Mouse (Mus musculus) small intestine, adult 2 months (tissue): ENCODE results near the gene BC051142. TPM values are rescaled to one million over a fixed set of nuclear protein-coding genes. Genes with fewer than 3 reads are reported as not detected.

Experiments
- H3K27ac ChIP-seq: fragments of 200-500 bp; 2 replicates; pipeline ENCODE4 v1.5.1; 2012; ENCODE audit warnings: low read depth, low read length, control low read depth, inconsistent platforms; ENCODE audit not compliant: insufficient read depth
- H3K27me3 ChIP-seq: fragments of 200-500 bp; 2 replicates; pipeline ENCODE4 v1.6.1; 2012; ENCODE audit warnings: mild to moderate bottlenecking, moderate library complexity, low read length, inconsistent platforms; ENCODE audit not compliant: control insufficient read depth, insufficient read depth
- H3K36me3 ChIP-seq: fragments of 200-500 bp; 2 replicates; pipeline ENCODE4 v1.6.1; 2012; ENCODE audit warnings: mild to moderate bottlenecking, low read length, control low read depth, inconsistent platforms; ENCODE audit not compliant: control insufficient read depth, insufficient read depth
- H3K4me1 ChIP-seq: fragments of 200-500 bp; 2 replicates; pipeline ENCODE4 v1.6.1; 2012; ENCODE audit warnings: low read length, inconsistent platforms, mixed read lengths; ENCODE audit not compliant: control insufficient read depth, insufficient read depth, insufficient read length
- H3K4me3 ChIP-seq: fragments of 200-500 bp; 2 replicates; pipeline ENCODE4 v1.5.1; 2012; ENCODE audit warnings: low read depth, mild to moderate bottlenecking, control low read depth, inconsistent platforms, low read length, moderate library complexity
- CTCF ChIP-seq: fragments of 200-500 bp; IDR thresholded peaks from 2 replicates; pipeline ENCODE4 v1.5.1; 2012; ENCODE audit warnings: low read depth, mild to moderate bottlenecking, control low read depth, inconsistent platforms, low read length, moderate library complexity, mixed read lengths; ENCODE audit not compliant: insufficient replicate concordance, insufficient read length; ENCODE audit errors: extremely low read depth
- POLR2A ChIP-seq: fragments of 200-500 bp; IDR thresholded peaks from 2 replicates; pipeline ENCODE4 v1.6.1; 2012; ENCODE audit warnings: low read depth, mild to moderate bottlenecking, control low read depth, inconsistent platforms, low read length, moderate library complexity
- WGBS: fragments of 180-500 bp; shearing (Covaris S2); methylation state at CpG from one replicate; pipeline ENCODE4 v1.1.7; 2018; 5-methylcytosine and 5-hydroxymethylcytosine counted together
- polyA plus RNA-seq: library from polyadenylated mRNA; depleted of rRNA; stranded (reverse); fragments of >200 nt; gene quantifications from 2 replicates; pipeline ENCODE4 v1.2.3, GENCODE M21; 2012

BC051142 gene
- polyA plus RNA-seq, 1 experiment = not detected

DNA sequence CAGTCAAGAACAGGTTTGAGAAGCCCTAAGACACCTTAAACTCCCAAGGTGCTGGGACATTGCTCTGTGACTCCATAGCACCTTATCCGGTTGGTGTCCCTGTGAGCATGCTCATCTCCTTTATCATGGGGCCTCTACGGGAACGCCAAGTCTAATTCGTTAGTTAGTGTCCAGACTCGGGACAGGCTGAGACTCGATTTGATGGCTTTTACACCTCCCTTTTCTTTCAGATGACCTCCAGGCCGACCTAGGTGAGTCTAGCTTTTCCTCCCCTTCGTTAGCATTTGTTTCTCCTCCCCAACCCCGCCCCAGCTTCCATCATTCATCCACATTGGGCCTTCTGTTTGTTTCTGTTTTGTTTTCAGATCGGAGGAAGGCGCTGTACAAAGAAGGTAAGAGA is 16.7 kb upstream of the BC051142 start:
- Histone ChIP-seq H3K27ac (no peak overlapping the region), H3K36me3 (peaks cover 50% of the 10 kb centered on the region), H3K27me3 (no peaks in the 10 kb centered on the region), H3K4me3 (no peak overlapping the region), H3K4me1 (peaks cover 3% of the 10 kb centered on the region)
- no peak for TF ChIP-seq POLR2A
- no peak for TF ChIP-seq CTCF
- WGBS = 78% methylated on average over 11 of the region's 11 CpGs

DNA sequence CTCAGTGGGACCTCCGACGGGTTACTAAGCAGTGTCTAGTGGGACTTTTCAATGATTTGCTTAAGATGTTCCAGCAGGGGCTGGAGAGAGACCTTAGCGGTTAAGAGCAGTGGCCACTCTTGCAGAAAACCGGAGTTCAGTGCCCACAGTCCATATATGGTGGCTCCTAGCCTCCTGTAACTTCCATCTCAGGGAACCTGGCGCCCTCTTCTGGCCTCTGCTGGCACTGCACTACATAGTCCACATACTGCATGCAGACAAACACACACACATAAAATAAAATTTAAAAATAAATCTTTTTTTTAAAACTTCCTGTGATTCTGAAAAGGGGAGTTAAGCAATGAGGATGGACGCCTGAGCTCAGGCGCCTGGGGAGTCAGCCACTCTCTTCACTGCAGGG is 15.4 kb upstream of the BC051142 start:
- WGBS = 84% methylated on average over 7 of the region's 7 CpGs
- peaks cover 3% of the 10 kb centered on the region for H3K4me1 ChIP-seq
- no peaks in the 10 kb centered on the region for H3K27me3 ChIP-seq
- H3K4me3 ChIP-seq = no peak overlapping the region
- H3K36me3 ChIP-seq = peaks cover 50% of the 10 kb centered on the region
- H3K27ac ChIP-seq = no peak overlapping the region
- TF ChIP-seq POLR2A = no peak
- TF ChIP-seq CTCF = peak; percentile 64; the same call in 1 of the 2 replicates

GRCm38 (mm10) chr17:34384699-34385098 is 13.9 kb upstream of the BC051142 start:
- Histone ChIP-seq H3K36me3 (peaks cover 45% of the 10 kb centered on the region), H3K4me1 (no peaks in the 10 kb centered on the region), H3K4me3 (no peak overlapping the region), H3K27ac (no peak overlapping the region), H3K27me3 (no peaks in the 10 kb centered on the region)
- whole genome bisulfite sequencing = 64% methylated on average over 3 of the region's 3 CpGs
- TF ChIP-seq CTCF = no peak
- TF ChIP-seq POLR2A = no peak

DNA sequence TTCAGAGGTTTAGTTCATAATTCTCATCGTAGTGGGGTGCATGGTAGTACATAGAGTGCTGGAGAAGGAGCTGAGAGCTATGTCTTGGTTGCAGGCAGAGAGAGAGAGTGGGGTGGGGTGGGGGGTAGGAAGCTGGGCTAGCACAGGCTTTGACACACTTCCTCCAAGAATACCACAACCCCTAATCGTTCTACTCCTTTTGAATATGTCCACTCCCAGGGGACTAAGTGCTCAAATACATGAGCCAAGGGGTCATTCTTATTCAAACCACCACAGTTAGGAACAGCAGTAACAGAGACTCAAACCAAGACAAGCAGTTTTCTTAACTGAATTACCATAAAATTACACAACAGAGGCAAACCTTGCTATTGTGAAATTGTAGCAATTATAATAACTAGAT is 12.0 kb upstream of the BC051142 start:
- no peaks in the 10 kb centered on the region for H3K4me1 ChIP-seq

GRCm38 (mm10) chr17:34388513-34388912 is 10.1 kb upstream of the BC051142 start:
- no peak overlapping the region for H3K27ac ChIP-seq
- no peaks in the 10 kb centered on the region for H3K27me3 ChIP-seq
- peaks cover 15% of the 10 kb centered on the region for H3K36me3 ChIP-seq
- WGBS = 40% methylated on average over 4 of the region's 4 CpGs
- TF ChIP-seq POLR2A = no peak
- peak; percentile 65; the same call in 1 of the 2 replicates for TF ChIP-seq CTCF
- no peak overlapping the region for H3K4me3 ChIP-seq
- H3K4me1 ChIP-seq = no peaks in the 10 kb centered on the region

More for the DNA sequence above, 12.0 kb upstream of the BC051142 start:
- H3K27ac ChIP-seq = no peak overlapping the region
- H3K27me3 ChIP-seq = no peaks in the 10 kb centered on the region
- peaks cover 30% of the 10 kb centered on the region for H3K36me3 ChIP-seq
- WGBS = 64% methylated on average over 2 of the region's 2 CpGs
- no peak for TF ChIP-seq POLR2A
- no peak for TF ChIP-seq CTCF
- no peak overlapping the region for H3K4me3 ChIP-seq

GRCm38 (mm10) chr17:34391507-34391906 is 7.1 kb upstream of the BC051142 start:
- TF ChIP-seq CTCF (no peak), POLR2A (no peak)
- Histone ChIP-seq H3K27ac (no peak overlapping the region), H3K36me3 (no peaks in the 10 kb centered on the region), H3K4me3 (no peak overlapping the region), H3K4me1 (no peaks in the 10 kb centered on the region), H3K27me3 (no peaks in the 10 kb centered on the region)
- 50% methylated on average over 7 of the region's 7 CpGs for WGBS

- Histone ChIP-seq H3K4me1 (no peaks in the 10 kb centered on the region), H3K27ac (no peak overlapping the region), H3K4me3 (peak overlapping the region; percentile 57), H3K27me3 (no peaks in the 10 kb centered on the region), H3K36me3 (no peaks in the 10 kb centered on the region)
- WGBS = 3% methylated on average over 24 of the region's 24 CpGs
- TF ChIP-seq POLR2A = no peak
- no peak for TF ChIP-seq CTCF
Measured at GRCm38 (mm10) chr17:34392321-34392720, 6.3 kb upstream of the BC051142 start.
